Mouse (Mus musculus) liver, embryonic 12.5 days (tissue): ENCODE measurements around the gene Vmp1. TPM values are rescaled to one million over a fixed set of nuclear protein-coding genes. Genes with fewer than 3 reads are reported as not detected.
A peak's percentile ranks its signal among the peaks of the same experiment; 100 is the strongest.

Experiments
- ATAC-seq: fragments of 200-750 bp; cut with Nextera tagmentation; 2 replicates; pipeline ENCODE4 v1.8.0; 2017; ENCODE audit warnings: moderate number of reproducible peaks, mild to moderate bottlenecking, moderate library complexity
- H3K27ac ChIP-seq: fragments of 300-500 bp; sonication (generic); 2 replicates; pipeline ENCODE4 v1.5.1; 2016; ENCODE audit warnings: mild to moderate bottlenecking
- H3K27me3 ChIP-seq: fragments of 300-500 bp; sonication (generic); replicated peaks from 2 replicates; pipeline ENCODE4 v1.6.1; 2016; ENCODE audit warnings: mild to moderate bottlenecking, moderate library complexity
- H3K36me3 ChIP-seq: fragments of 300-500 bp; sonication (generic); 2 replicates; pipeline ENCODE4 v1.6.1; 2016; ENCODE audit warnings: mild to moderate bottlenecking, moderate library complexity
- H3K4me1 ChIP-seq: fragments of 300-500 bp; sonication (generic); 2 replicates; pipeline ENCODE4 v1.6.1; 2016
- H3K4me2 ChIP-seq: fragments of 300-500 bp; sonication (generic); 2 replicates; pipeline ENCODE4 v1.6.1; 2016; ENCODE audit warnings: mild to moderate bottlenecking, moderate library complexity
- H3K4me3 ChIP-seq: fragments of 300-500 bp; sonication (generic); 2 replicates; pipeline ENCODE4 v1.5.1; 2016; ENCODE audit warnings: mild to moderate bottlenecking, moderate library complexity
- H3K9ac ChIP-seq: fragments of 300-500 bp; sonication (generic); 2 replicates; pipeline ENCODE4 v1.6.1; 2016; ENCODE audit warnings: mild to moderate bottlenecking, moderate library complexity
- H3K9me3 ChIP-seq: fragments of 300-500 bp; sonication (generic); replicated peaks from 2 replicates; pipeline ENCODE4 v1.6.1; 2016; ENCODE audit warnings: mild to moderate bottlenecking, moderate library complexity
- WGBS: fragments of 180-500 bp; shearing (Covaris S2); methylation state at CpG from one replicate; pipeline ENCODE4 v1.1.7; 2016; ENCODE audit not compliant: insufficient replicate concordance; 5-methylcytosine and 5-hydroxymethylcytosine counted together
- polyA plus RNA-seq: library from polyadenylated mRNA; unstranded; fragments of >200 nt; fragmentation: Nextera tagmentation; extraction: Ambion mirVana; gene quantifications from 2 replicates; pipeline ENCODE4 v1.2.1, GENCODE M21; 2016

The Vmp1 gene
- polyA plus RNA-seq, 1 experiment from 2014 or later: 110 TPM

- H3K4me2 ChIP-seq: peak overlapping the region; percentile 42
- no peaks in the 10 kb centered on the region for H3K9me3 ChIP-seq
- H3K4me3 ChIP-seq: no peak overlapping the region
- H3K9ac ChIP-seq: peak overlapping the region; percentile 40; the same call in 1 of the 2 replicates
- 52% methylated on average over 3 of the region's 3 CpGs for WGBS
- peaks cover 89% of the 10 kb centered on the region for H3K4me1 ChIP-seq
- H3K27ac ChIP-seq: peak overlapping the region; percentile 89
- H3K27me3 ChIP-seq: no peaks in the 10 kb centered on the region
- peaks cover 20% of the 10 kb centered on the region for H3K36me3 ChIP-seq
- no peak for ATAC-seq
Measured at GRCm38 (mm10) chr11:86668169-86668568, 15.5 kb downstream of the Vmp1 start.

- no peak for ATAC-seq
- 47% methylated on average over 2 of the region's 2 CpGs for WGBS
- no peaks in the 10 kb centered on the region for H3K27me3 ChIP-seq
- H3K9me3 ChIP-seq: no peaks in the 10 kb centered on the region
- H3K4me1 ChIP-seq: peaks cover 89% of the 10 kb centered on the region
- H3K4me2 ChIP-seq: peak overlapping the region; percentile 42
- H3K36me3 ChIP-seq: peaks cover 22% of the 10 kb centered on the region
- H3K4me3 ChIP-seq: no peak overlapping the region
- peak overlapping the region; percentile 89 for H3K27ac ChIP-seq
- peak overlapping the region; percentile 40 for H3K9ac ChIP-seq
Measured at GRCm38 (mm10) chr11:86667553-86667952, 16.1 kb downstream of the Vmp1 start.

GRCm38 (mm10) chr11:86664406-86664805, 19.2 kb downstream of the Vmp1 start:
- no peak for ATAC-seq
- 0 out of 2 replicates have a peak overlapping the region, but pooled peaks have one; percentile 13 for H3K4me3 ChIP-seq
- peak overlapping the region; percentile 56 for H3K9ac ChIP-seq
- H3K9me3 ChIP-seq: no peaks in the 10 kb centered on the region
- H3K4me1 ChIP-seq: peaks cover 78% of the 10 kb centered on the region
- H3K4me2 ChIP-seq: peak overlapping the region; percentile 63
- no peaks in the 10 kb centered on the region for H3K27me3 ChIP-seq
- peak overlapping the region; percentile 98 for H3K27ac ChIP-seq
- H3K36me3 ChIP-seq: peaks cover 50% of the 10 kb centered on the region
- WGBS: 70% methylated on average over 3 of the region's 3 CpGs

- peaks cover 74% of the 10 kb centered on the region for H3K4me1 ChIP-seq
- no peaks in the 10 kb centered on the region for H3K27me3 ChIP-seq
- H3K4me2 ChIP-seq: peak overlapping the region; percentile 63
- H3K9me3 ChIP-seq: no peaks in the 10 kb centered on the region
- ATAC-seq: peak; percentile 64
- H3K9ac ChIP-seq: peak overlapping the region; percentile 56
- H3K36me3 ChIP-seq: peaks cover 55% of the 10 kb centered on the region
- peak overlapping the region; percentile 13; the same call in 1 of the 2 replicates for H3K4me3 ChIP-seq
- peak overlapping the region; percentile 98 for H3K27ac ChIP-seq
Measured at GRCm38 (mm10) chr11:86663977-86664376, 19.7 kb downstream of the Vmp1 start.

- ATAC-seq: peak; percentile 98
- Histone ChIP-seq H3K4me1 (peaks cover 74% of the 10 kb centered on the region), H3K4me3 (no peak overlapping the region; the same call in 1 of the 2 replicates), H3K27me3 (no peaks in the 10 kb centered on the region), H3K9ac (peak overlapping the region; percentile 57; the same call in 1 of the 2 replicates), H3K9me3 (no peaks in the 10 kb centered on the region), H3K27ac (peak overlapping the region; percentile 98), H3K4me2 (peak overlapping the region; percentile 63), H3K36me3 (peaks cover 62% of the 10 kb centered on the region)
- 31% methylated on average over 8 of the region's 8 CpGs for WGBS
Measured at GRCm38 (mm10) chr11:86662986-86663895, 20.4 kb downstream of the Vmp1 start.

GRCm38 (mm10) chr11:86657863-86658262, 25.8 kb downstream of the Vmp1 start:
- no peak overlapping the region for H3K4me3 ChIP-seq
- peaks cover 54% of the 10 kb centered on the region for H3K4me1 ChIP-seq
- peak; percentile 60 for ATAC-seq
- H3K9ac ChIP-seq: no peak overlapping the region
- H3K27me3 ChIP-seq: no peaks in the 10 kb centered on the region
- no peak overlapping the region for H3K4me2 ChIP-seq
- peak overlapping the region; percentile 74 for H3K27ac ChIP-seq
- H3K9me3 ChIP-seq: no peaks in the 10 kb centered on the region
- H3K36me3 ChIP-seq: peaks cover 62% of the 10 kb centered on the region

DNA sequence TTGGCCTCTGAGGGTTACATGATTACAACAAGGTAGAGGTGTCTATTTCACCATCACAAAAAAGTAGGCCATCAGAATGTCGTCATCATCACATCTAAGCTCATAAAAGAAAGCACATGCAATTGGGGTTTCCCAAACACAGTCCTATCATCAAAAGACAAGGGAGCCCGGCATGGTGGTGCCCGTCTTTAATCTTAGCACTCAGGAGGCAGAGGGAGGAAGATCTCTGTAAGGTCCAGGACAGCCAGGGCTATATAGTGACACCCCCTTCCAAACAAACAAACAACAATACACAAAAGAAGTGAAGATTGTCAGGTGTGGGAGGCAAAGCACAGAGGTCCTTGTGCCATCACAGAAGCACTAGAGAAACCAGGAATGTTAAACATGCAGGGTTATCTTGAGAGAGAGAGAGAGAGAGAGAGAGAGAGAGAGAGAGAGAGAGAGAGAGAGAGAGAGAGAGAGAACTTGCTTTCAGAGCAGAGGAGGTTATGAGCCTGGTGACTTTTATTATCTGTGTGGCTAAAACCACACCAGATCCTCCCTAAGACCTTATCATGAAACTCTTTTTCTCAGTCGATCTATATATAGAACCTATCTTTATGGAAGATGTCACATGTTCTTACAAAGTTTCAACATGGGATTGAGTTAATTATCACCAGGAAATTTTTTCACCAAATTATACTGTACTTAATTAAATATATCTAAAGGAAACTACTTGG, 26.6 kb downstream of the Vmp1 start:
- peak overlapping the region; percentile 6 for H3K9ac ChIP-seq
- H3K9me3 ChIP-seq: no peaks in the 10 kb centered on the region
- no peak overlapping the region for H3K4me3 ChIP-seq
- H3K27ac ChIP-seq: peak overlapping the region; percentile 87
- 23% methylated on average over 4 of the region's 4 CpGs for WGBS
- no peaks in the 10 kb centered on the region for H3K27me3 ChIP-seq
- H3K4me1 ChIP-seq: peaks cover 46% of the 10 kb centered on the region
- H3K36me3 ChIP-seq: peaks cover 63% of the 10 kb centered on the region
- peak overlapping the region; percentile 52 for H3K4me2 ChIP-seq
- ATAC-seq: peak; percentile 82

- H3K4me2 ChIP-seq: no peak overlapping the region
- WGBS: 56% methylated on average over 1 of the region's 1 CpGs
- peaks cover 37% of the 10 kb centered on the region for H3K4me1 ChIP-seq
- H3K4me3 ChIP-seq: no peak overlapping the region
- H3K9ac ChIP-seq: no peak overlapping the region
- no peak for ATAC-seq
- peaks cover 51% of the 10 kb centered on the region for H3K36me3 ChIP-seq
- no peaks in the 10 kb centered on the region for H3K27me3 ChIP-seq
- H3K27ac ChIP-seq: peak overlapping the region; percentile 87
- no peaks in the 10 kb centered on the region for H3K9me3 ChIP-seq
Measured at GRCm38 (mm10) chr11:86655671-86656070, 28.0 kb downstream of the Vmp1 start.

DNA sequence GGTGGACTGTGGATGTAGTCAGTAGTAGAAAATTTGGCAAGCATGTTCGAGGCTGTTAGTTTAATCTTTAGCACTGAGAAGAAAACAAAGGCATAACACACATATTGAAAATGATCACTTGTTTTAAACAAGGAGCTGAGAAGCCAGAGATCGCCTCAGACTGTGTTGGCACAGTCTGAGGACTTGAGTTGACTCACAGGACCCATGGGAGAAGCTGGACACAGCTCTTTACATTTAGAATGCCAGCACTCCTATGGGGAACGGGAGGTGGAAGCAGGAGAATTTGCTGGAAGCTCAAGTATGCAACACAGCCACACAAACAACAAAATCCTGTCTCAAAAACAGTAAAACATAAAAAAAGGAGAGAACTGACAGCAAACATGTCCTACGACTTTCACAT, 29.5 kb downstream of the Vmp1 start:
- Histone ChIP-seq H3K4me1 (peaks cover 37% of the 10 kb centered on the region), H3K4me3 (no peak overlapping the region), H3K27ac (peak overlapping the region; percentile 45; the same call in 1 of the 2 replicates), H3K4me2 (no peak overlapping the region), H3K27me3 (no peaks in the 10 kb centered on the region), H3K9ac (no peak overlapping the region), H3K9me3 (no peaks in the 10 kb centered on the region), H3K36me3 (peaks cover 40% of the 10 kb centered on the region)
- ATAC-seq: no peak
- WGBS: 74% methylated on average over 4 of the region's 4 CpGs

- no peak for ATAC-seq
- Histone ChIP-seq H3K4me2 (no peak overlapping the region), H3K9me3 (no peaks in the 10 kb centered on the region), H3K4me3 (no peak overlapping the region), H3K27ac (no peak overlapping the region), H3K4me1 (peaks cover 32% of the 10 kb centered on the region), H3K27me3 (no peaks in the 10 kb centered on the region), H3K36me3 (peaks cover 34% of the 10 kb centered on the region), H3K9ac (no peak overlapping the region)
- 32% methylated on average over 3 of the region's 3 CpGs for WGBS
Measured at GRCm38 (mm10) chr11:86653446-86653845, 30.2 kb downstream of the Vmp1 start.

DNA sequence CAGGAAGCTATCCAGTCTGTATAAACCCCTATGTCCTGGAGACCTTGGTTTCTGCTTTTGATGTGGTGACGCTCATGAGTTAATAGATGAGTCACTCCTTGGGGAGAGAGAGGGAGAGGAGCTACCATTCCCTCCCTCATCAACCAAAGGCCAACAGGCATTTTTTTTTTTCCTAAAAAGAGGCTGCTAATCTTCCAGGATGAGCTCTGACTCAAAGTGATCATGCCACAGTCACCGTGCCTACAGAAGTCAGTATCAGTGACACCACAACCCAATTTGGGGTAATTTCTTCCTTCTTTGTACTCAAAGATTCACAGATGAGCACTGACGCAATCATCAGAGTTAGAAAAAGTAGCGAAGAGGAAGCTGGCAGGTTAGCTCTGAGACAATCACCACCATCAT, 31.1 kb downstream of the Vmp1 start:
- no peak overlapping the region for H3K9ac ChIP-seq
- H3K4me1 ChIP-seq: peaks cover 25% of the 10 kb centered on the region
- 77% methylated on average over 4 of the region's 4 CpGs for WGBS
- no peak overlapping the region for H3K4me3 ChIP-seq
- peaks cover 35% of the 10 kb centered on the region for H3K36me3 ChIP-seq
- H3K9me3 ChIP-seq: no peaks in the 10 kb centered on the region
- H3K27ac ChIP-seq: no peak overlapping the region
- H3K4me2 ChIP-seq: no peak overlapping the region
- ATAC-seq: no peak
- no peaks in the 10 kb centered on the region for H3K27me3 ChIP-seq

GRCm38 (mm10) chr11:86650676-86651075, 33.0 kb downstream of the Vmp1 start:
- 82% methylated on average over 6 of the region's 6 CpGs for WGBS
- H3K27me3 ChIP-seq: no peaks in the 10 kb centered on the region
- no peak overlapping the region for H3K4me3 ChIP-seq
- H3K4me1 ChIP-seq: peaks cover 7% of the 10 kb centered on the region
- H3K9me3 ChIP-seq: no peaks in the 10 kb centered on the region
- peak overlapping the region; percentile 6; the same call in 1 of the 2 replicates for H3K27ac ChIP-seq
- no peak overlapping the region for H3K4me2 ChIP-seq
- H3K36me3 ChIP-seq: peaks cover 32% of the 10 kb centered on the region
- ATAC-seq: no peak
- no peak overlapping the region for H3K9ac ChIP-seq
